Mouse (Mus musculus) c-Kit-negative CD71-positive TER-119-positive erythroid progenitor cells, embryonic 14.5 days (primary cell): ENCODE measurements around the gene Gm28044.
"Not testable (repeated sequence)": the region's sequence is repeated elsewhere in the genome, so short reads cannot be mapped to it uniquely, and the experiment has no call there.

ENCODE experiments used
- DNase-seq: peaks from one replicate; pipeline ENCODE4 v3.0.0-alpha.2; 2013; ENCODE audit warnings: low read depth, low spot score

The Gm28044 gene

GRCm38 (mm10) chr13:67360131-67360744 is at the start of gene Gm28044, which contains the start of gene Zfp953:
Gene Gm28044 (minus strand): TSS chr13:67360536.
Gene Zfp953 (minus strand): TSS chr13:67360605.
- peak; percentile 78 for DNase-seq

- DNase-seq = peak; percentile 32
Observed at GRCm38 (mm10) chr13:67399183-67399903, 39.0 kb upstream of the Gm28044 start, which contains the start of gene Zfp429. Gene Zfp429 (minus strand): TSS chr13:67399819.

- DNase-seq = not testable (repeated sequence)
Observed at GRCm38 (mm10) chr13:67376255-67376654, 15.9 kb upstream of the Gm28044 start.

- peak; percentile 57 for DNase-seq
Observed at GRCm38 (mm10) chr13:67375050-67375911, 14.9 kb upstream of the Gm28044 start, which contains the start of the genes Gm28041 and Zfp456. Gene Gm28041 (minus strand): TSS chr13:67375733. Gene Zfp456 (minus strand): TSS chr13:67375810.

- DNase-seq = no peak
Observed at GRCm38 (mm10) chr13:67351854-67352253, 8.5 kb downstream of the Gm28044 start.

- DNase-seq = no peak
Observed at GRCm38 (mm10) chr13:67343422-67343821, 16.9 kb downstream of the Gm28044 start.

- DNase-seq = no peak
Observed at GRCm38 (mm10) chr13:67332877-67333276, 27.5 kb downstream of the Gm28044 start.

GRCm38 (mm10) chr13:67332019-67332724 is 28.2 kb downstream of the Gm28044 start, which contains the start of gene Zfp595:
Gene Zfp595 (minus strand): TSS chr13:67332570.
- DNase-seq = peak; percentile 73

- no peak for DNase-seq
Observed at GRCm38 (mm10) chr13:67306718-67307117, 53.6 kb downstream of the Gm28044 start.

- DNase-seq = peak; percentile 72
Observed at GRCm38 (mm10) chr13:67305822-67306672, 54.3 kb downstream of the Gm28044 start, which contains the start of gene Zfp457. Gene Zfp457 (minus strand): TSS chr13:67306485.

- DNase-seq = peak; percentile 16
Observed at GRCm38 (mm10) chr13:67278314-67278713, 82.0 kb downstream of the Gm28044 start, which contains the start of gene Zfp458. Gene Zfp458 (minus strand): TSS chr13:67278466.

- not testable (repeated sequence) for DNase-seq
Observed at GRCm38 (mm10) chr13:67269383-67270065, 90.8 kb downstream of the Gm28044 start.

GRCm38 (mm10) chr13:67268568-67269369 is 91.6 kb downstream of the Gm28044 start:
- DNase-seq = peak; percentile 50
